ENCODE assay signal across 9 mouse cellular contexts in the genomic region with DNA sequence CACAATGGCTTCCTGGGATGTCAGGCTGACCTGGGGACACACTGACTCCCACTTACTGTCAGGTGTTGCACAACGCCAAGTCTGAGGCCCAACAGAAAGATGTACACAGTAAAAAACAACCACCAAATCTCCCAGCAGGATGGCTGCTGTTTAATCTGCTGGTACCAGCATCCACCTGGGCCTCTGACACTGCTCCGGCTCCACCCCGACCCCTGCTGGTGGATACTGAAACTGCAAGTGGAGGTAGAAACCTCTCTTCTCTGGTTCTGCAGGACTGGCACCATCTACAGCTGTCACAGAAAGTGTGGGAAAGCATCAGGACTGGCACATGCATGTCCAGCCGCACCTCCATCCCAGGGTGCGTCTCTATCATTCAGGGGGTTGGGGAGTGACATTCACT. TPM values are rescaled to one million over a fixed set of nuclear protein-coding genes. Genes with fewer than 3 reads are reported as not detected.
DNase-seq lines count a peak whose midpoint lies in the region; ATAC-seq lines count a peak whose summit lies in the region.
"Had no signal": no experiment of that assay in that cellular context is flagged by ENCODE, and none has a peak within 500 bp of the region (broad histone marks: within the 10 kb centered on the region; RNA-seq: fewer than 3 reads in every experiment).

No protein-coding gene starts in this region.

- WGBS in heart, embryonic 12.5 days = 12% methylated on average over 5 of the region's 5 CpGs
- 10% methylated on average over 5 of the region's 5 CpGs for WGBS in midbrain, embryonic 16.5 days

- 0 out of 2 replicates have a peak, but pooled peaks cover 2% of the 10 kb centered on the region for H3K4me1 ChIP-seq in heart, embryonic 12.5 days (replicated peaks)
- H3K4me1 ChIP-seq in midbrain, embryonic 16.5 days (ENCODE audit: control insufficient read depth, insufficient read depth, low read length) = no peaks in the 10 kb centered on the region
- H3K4me1 ChIP-seq: lung, embryonic 15.5 days had no signal

- H3K9me3 ChIP-seq in heart, embryonic 12.5 days (replicated peaks) = no peaks in the 10 kb centered on the region
- no peaks in the 10 kb centered on the region for H3K9me3 ChIP-seq in midbrain, embryonic 16.5 days (replicated peaks; ENCODE audit: control insufficient read depth, low read length, poor library complexity, severe bottlenecking)
- H3K9me3 ChIP-seq: lung, embryonic 15.5 days had no signal

- no peaks in the 10 kb centered on the region for H3K27me3 ChIP-seq in heart, embryonic 12.5 days (replicated peaks)
- no peaks in the 10 kb centered on the region for H3K27me3 ChIP-seq in midbrain, embryonic 16.5 days (ENCODE audit: control insufficient read depth, insufficient read depth, low read depth, low read length)
- H3K27me3 ChIP-seq: lung, embryonic 15.5 days had no signal

- peaks cover 18% of the 10 kb centered on the region for H3K36me3 ChIP-seq in heart, embryonic 12.5 days
- peaks cover 14% of the 10 kb centered on the region for H3K36me3 ChIP-seq in midbrain, embryonic 16.5 days (ENCODE audit: control insufficient read depth, insufficient read depth, low read length)
- H3K36me3 ChIP-seq: lung, embryonic 15.5 days had no signal

- H3K4me2 ChIP-seq in heart, embryonic 12.5 days = no peak overlapping the region
- no peak overlapping the region for H3K4me2 ChIP-seq in midbrain, embryonic 16.5 days (ENCODE audit: low read length)
- H3K4me2 ChIP-seq: lung, embryonic 15.5 days had no signal

- no peak overlapping the region for H3K9ac ChIP-seq in heart, embryonic 12.5 days
- H3K9ac ChIP-seq in midbrain, embryonic 16.5 days (ENCODE audit: low read depth, low read length) = no peak overlapping the region
- H3K9ac ChIP-seq: lung, embryonic 15.5 days had no signal

- no peak overlapping the region for H3K27ac ChIP-seq in heart, embryonic 12.5 days (ENCODE audit: poor library complexity, severe bottlenecking)
- no peak overlapping the region for H3K27ac ChIP-seq in midbrain, embryonic 16.5 days (ENCODE audit: low read length)
- H3K27ac ChIP-seq: lung, embryonic 15.5 days had no signal

- peak; percentile 70 for DNase-seq in heart, adult 8-10 months (ENCODE audit: low spot score)
- peak; percentile 84 to 88 for DNase-seq in cerebellum, adult 18-20 months
- DNase-seq in forelimb bud, embryonic 11.5 days (ENCODE audit: low read depth, low spot score) = peak; percentile 61
- DNase-seq in left cerebral cortex, postnatal 36 days (ENCODE audit: low spot score in 2 of 2) = peak; percentile 68 to 80
- DNase-seq in spleen, adult 18-20 months = peak; percentile 60 to 86

- intact Hi-C loops in left cerebral cortex, postnatal 36 days (cut with DNase I) = loop anchor here (2.0 kb wide), 1 partner anchor 49 kb away; no protein-coding TSS in a partner anchor

- no peak for ATAC-seq in heart, embryonic 12.5 days (ENCODE audit: insufficient number of reproducible peaks, low FRiP score)
- peak; percentile 72 for ATAC-seq in inflammation-experienced regulatory T-cells, adult 6 months
- ATAC-seq in midbrain, embryonic 16.5 days = peak; percentile 33; the same call in 1 of the 2 replicates

- H3K4me3 ChIP-seq in heart, embryonic 12.5 days = no peak overlapping the region
- no peak overlapping the region for H3K4me3 ChIP-seq in midbrain, embryonic 16.5 days (ENCODE audit: low read depth, low read length)
- H3K4me3 ChIP-seq: lung, embryonic 15.5 days had no signal

RNA-seq across cellular contexts. Expression of a gene that starts 12.6 kb away (rescaled TPM):
- 10 to 100 TPM; 16.4 to 26.2 (median 24.4) TPM for total RNA-seq in heart, adult 8-10 months (2022)
- 119 and 123 TPM in 2 replicates for polyA plus RNA-seq in heart, embryonic 12.5 days (2016; fragmentation: Nextera tagmentation; extraction: Ambion mirVana)
- 100 to 1,000 TPM; 160 to 186 (median 183) TPM for polyA plus RNA-seq in inflammation-experienced regulatory T-cells, adult 6 months (2017; shearing (Covaris generic))
- 10 to 100 TPM; 35.4 to 42.4 TPM for total RNA-seq in left cerebral cortex, postnatal 36 days (2021)
- 90.7 and 94.6 TPM in 2 replicates for polyA plus RNA-seq in midbrain, embryonic 16.5 days (2015; fragmentation: Nextera tagmentation; extraction: Ambion mirVana)

RNA-seq across cellular contexts. Expression of a gene that starts 25.3 kb away (rescaled TPM):
- total RNA-seq in heart, adult 8-10 months (2022) = 100 to 1,000 TPM in 2 of 4 experiments, 10 to 100 TPM in 2; 87.2 to 106 (median 96.3) TPM
- polyA plus RNA-seq in heart, embryonic 12.5 days (2016; fragmentation: Nextera tagmentation; extraction: Ambion mirVana) = 232 and 254 TPM in 2 replicates
- polyA plus RNA-seq in inflammation-experienced regulatory T-cells, adult 6 months (2017; shearing (Covaris generic)) = 100 to 1,000 TPM in 2 of 3 experiments, 10 to 100 TPM in 1; 90.6 to 113 (median 101) TPM
- total RNA-seq in left cerebral cortex, postnatal 36 days (2021) = 100 to 1,000 TPM; 348 to 358 TPM
- polyA plus RNA-seq in midbrain, embryonic 16.5 days (2015; fragmentation: Nextera tagmentation; extraction: Ambion mirVana) = 406 and 431 TPM in 2 replicates

RNA-seq across cellular contexts. Expression of a gene that starts 26.7 kb away (rescaled TPM):
- 10 to 100 TPM; 12.9 to 14.3 (median 13.4) TPM for total RNA-seq in heart, adult 8-10 months (2022)
- polyA plus RNA-seq in heart, embryonic 12.5 days (2016; fragmentation: Nextera tagmentation; extraction: Ambion mirVana) = 5.4 and 5.5 TPM in 2 replicates
- polyA plus RNA-seq in inflammation-experienced regulatory T-cells, adult 6 months (2017; shearing (Covaris generic)) = 10 to 100 TPM in 1 of 3 experiments, 1 to 10 TPM in 2; 6.3 to 11.6 (median 9.0) TPM
- total RNA-seq in left cerebral cortex, postnatal 36 days (2021) = 100 to 1,000 TPM; 114 to 120 TPM
- 47.4 and 58.8 TPM in 2 replicates for polyA plus RNA-seq in midbrain, embryonic 16.5 days (2015; fragmentation: Nextera tagmentation; extraction: Ambion mirVana)
